Mouse (Mus musculus) T-cell, adult 2 months (primary cell): ENCODE measurements around the gene Doc2g.

Source experiments
- DNase-seq: peaks from one replicate; pipeline ENCODE4 v3.0.0; 2022; ENCODE audit warnings: low spot score

Gene Doc2g

DNA sequence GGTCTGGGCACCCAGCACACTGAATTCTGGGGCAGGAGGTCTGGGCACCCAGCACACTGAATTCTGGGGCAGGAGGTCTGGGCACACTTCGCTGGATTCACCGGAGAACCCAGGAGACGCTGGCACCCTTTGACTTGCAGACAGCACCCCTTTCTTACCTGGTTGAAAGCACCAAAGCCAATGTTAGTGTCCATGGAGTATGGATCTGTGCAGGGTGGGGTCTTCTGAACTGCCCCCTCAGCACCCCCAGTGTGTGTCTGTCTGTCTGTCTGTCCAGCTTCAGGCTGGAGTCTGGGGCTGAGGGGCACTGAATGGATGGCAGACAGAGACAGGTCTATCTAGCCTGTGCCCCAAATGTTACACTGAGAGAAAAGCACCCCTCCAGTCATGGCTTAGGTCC lies 11.6 kb upstream of the Doc2g start:
- DNase-seq: no peak

GRCm38 (mm10) chr19:3991966-3992365 lies 11.1 kb upstream of the Doc2g start:
- DNase-seq: no peak

- no peak for DNase-seq
Measured at GRCm38 (mm10) chr19:3992416-3992815, 10.7 kb upstream of the Doc2g start, which contains the start of gene Tbx10. TSS of gene Tbx10 (plus strand) at chr19:3992752.

DNA sequence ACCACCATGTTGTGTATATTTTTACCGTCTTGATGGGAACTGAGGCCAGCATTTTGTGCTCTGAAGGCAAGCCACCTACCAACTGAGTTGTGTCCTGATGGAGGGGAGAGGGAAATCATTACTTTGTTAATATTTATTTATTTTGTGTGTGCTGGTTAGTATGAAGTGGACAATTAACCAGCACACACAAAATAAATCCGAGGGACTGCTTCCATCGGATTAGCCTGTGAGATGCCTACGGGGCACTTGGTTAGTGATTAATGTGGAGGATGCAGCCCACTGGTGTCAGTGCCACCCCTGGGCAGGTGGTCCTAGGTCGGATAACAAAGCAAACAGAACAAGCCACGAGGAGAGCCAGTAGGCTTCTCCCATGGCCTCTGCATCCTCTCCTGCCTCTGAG lies 8.2 kb upstream of the Doc2g start:
- DNase-seq: no peak

- no peak for DNase-seq
Measured at GRCm38 (mm10) chr19:3995505-3995904, 7.6 kb upstream of the Doc2g start.

DNA sequence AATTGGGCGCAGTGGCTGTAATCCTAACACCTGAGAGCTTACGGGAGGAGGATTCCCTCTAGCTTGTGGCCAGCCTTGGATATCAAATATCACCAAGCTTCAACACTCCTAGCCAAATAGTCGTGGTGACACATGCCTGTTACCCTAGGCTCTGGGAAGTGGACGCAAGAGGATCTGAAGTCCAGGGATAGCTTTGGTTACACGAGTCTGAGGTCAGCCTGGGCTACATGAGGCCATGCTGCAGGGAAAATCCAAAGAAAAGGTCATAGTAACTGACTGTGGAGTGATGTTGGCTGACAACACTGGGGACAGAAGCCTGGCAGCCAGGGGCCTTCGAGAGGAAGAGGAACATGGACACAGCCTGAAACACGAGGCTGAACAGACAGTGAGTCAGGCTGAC lies 7.0 kb upstream of the Doc2g start:
- no peak for DNase-seq

DNA sequence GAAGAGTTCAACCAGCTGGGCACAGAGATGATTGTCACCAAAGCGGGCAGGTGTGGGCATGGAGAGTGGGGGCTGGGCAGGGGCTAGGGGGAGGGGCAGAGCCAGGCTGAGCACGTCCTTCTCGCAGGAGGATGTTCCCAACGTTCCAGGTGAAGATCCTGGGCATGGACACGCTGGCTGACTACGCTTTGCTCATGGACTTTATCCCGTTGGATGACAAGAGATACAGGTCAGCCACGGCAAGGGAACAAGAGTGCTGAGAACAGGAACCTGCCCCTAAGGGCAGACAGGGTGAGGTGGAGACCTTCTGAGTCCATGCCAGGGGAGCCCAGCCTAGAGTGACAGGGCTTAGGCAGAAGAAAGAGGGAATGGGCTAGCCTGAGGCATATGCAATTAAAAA lies 6.4 kb upstream of the Doc2g start:
- no peak for DNase-seq

- no peak for DNase-seq
Measured at GRCm38 (mm10) chr19:3997231-3997630, 5.9 kb upstream of the Doc2g start.

DNA sequence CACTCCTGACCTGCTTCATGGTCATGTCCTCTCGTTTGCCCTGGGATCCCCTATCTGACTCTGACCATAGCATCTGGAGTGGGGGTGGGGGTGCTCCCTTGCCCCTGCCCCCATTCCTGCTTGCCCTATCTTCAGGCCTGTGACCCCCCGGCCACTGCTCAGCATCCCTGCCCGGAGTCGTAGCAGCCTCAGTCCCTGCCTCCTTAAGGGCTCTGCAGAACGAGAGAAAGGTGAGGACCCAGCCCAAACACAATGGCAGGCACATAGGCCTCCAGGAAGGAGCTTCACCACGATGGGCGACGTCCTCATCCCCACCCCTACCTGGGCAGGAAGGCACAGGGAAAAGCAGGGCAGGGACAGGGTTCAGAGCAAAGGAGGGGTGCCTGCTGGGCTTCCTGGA lies 4.8 kb upstream of the Doc2g start:
- no peak for DNase-seq

DNA sequence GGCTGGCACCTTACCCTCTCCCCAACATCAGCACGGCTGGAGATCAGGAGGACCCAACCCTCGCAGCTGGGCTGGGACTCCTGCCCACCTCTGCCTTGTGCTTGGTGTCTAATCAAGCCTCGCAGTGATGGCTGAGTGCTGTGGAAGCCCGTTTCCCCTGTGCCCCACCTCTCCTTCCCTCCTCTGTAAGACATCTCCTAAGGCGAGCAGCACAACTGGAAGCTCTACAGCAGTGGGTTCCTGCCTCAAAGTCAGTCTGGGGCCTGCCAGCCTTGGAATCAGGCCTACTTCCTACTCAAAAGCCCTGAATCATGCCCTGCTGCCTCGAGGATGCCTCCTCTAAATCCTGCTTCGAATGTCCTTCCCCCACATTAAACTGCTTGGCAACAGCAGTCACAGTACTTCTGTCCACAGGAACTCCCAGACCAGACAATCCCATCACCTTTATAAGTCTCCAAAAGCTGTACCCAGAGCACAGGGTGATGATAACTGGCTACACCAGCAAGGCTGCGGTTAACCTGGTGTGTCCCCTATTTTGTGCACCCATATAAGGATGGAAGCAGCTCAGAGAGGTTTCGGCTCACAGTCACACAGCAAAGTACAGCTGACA lies 3.9 kb upstream of the Doc2g start:
- DNase-seq: no peak

DNA sequence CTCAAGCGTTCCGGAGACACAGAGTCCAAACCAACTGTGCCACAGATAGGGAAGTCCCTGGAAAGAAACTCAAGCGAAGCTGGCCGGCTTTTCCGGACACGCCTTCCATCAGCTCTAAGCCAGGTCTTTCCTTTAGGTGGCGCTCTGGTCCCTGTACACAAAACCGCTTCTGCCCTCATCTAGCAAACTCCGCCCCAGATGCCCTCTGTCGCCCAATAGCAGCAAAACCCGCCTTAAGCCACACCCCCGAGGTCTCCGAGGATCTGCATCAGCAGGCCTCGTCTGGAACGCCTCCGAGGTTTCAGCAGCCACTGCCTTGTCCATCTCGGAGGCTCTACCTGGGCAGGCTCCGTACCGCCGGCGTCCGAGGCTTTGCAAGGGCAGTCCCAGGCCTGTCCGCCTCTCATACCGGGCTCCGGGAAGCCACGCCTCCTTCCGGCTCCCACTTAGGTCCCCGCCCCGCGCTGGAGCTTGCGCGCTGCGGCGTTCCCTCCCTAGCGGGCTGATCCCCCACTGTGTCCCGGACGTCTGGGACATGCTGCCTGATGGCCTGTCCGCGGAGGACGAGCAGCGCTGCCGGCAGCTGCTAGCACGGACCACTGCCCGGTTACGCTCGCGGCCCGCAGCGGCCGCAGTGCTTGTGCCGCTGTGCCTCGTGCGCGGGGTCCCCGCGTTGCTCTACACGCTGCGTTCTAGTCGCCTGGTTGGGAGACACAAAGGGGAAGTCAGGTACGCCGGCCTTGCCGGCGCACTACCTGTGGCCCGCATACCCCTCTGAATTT lies 2.8 kb upstream of the Doc2g start, which contains the start of the genes Nudt8 and Gm49405:
Nudt8 (plus strand) TSS at position 462 of the 782 bp plus-strand sequence.
Gm49405 (plus strand) TSS at position 508 of the 782 bp plus-strand sequence.
- DNase-seq: peak; percentile 95

- DNase-seq: no peak
Measured at GRCm38 (mm10) chr19:4000949-4001525, 2.1 kb upstream of the Doc2g start.

DNA sequence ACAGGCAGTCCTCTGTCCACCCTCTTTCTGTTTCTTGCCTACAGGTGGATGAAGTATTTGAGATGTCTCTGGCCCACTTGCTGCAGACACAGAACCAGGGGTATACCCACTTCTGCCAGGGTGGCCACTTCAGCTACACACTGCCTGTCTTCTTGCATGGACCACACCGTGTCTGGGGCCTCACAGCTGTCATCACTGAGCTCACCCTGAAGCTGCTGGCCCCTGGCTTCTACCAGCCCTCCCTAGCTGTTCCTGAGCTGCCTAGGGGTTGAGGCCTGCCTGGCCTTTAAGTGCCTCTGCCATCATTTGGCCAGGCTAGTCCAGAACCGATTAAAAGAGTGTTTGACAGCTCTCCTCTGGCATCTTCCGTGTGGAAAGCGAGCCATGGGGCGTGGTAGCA lies 1.4 kb upstream of the Doc2g start:
- DNase-seq: no peak

DNA sequence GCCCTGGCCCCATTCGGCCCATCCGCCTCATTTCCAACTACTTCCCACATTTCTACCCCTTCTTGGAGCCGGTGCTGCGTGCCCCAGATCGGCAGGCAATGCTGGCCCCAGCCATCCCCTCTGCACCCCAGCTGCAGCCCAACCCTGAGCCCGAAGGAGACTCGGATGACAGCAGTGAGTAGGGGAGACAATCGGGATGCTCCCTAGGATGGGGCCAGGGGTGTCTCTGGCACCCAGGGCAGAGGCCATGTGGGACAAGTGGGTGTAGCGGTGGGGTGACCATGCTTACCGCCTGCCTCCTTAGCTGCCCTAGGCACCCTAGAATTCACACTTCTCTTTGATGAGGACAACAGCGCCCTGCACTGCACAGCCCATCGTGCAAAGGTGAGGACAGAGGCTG lies 528 bp downstream of the Doc2g start:
- no peak for DNase-seq

GRCm38 (mm10) chr19:4004331-4004730 lies 1.2 kb downstream of the Doc2g start:
- no peak for DNase-seq

GRCm38 (mm10) chr19:4005091-4005490 lies 2.0 kb downstream of the Doc2g start:
- DNase-seq: no peak

DNA sequence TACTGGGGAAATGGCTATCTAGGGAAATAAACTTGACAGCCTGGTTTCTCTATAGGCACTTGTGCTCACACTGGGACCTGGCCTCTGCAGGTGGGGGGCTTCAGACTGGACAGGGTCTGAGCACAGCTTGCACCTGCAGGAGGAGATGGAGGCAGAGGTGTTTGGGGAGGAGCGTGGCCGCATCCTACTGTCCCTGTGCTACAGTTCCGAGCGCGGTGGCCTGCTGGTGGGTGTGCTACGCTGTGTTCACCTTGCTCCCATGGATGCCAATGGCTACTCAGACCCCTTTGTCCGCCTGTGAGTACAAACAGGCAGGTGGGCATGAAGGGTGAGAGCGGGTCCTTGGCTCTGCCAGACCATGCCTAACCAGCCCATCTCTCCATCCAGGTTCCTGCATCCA lies 2.9 kb downstream of the Doc2g start:
- no peak for DNase-seq

GRCm38 (mm10) chr19:4011086-4011485 lies 8.0 kb downstream of the Doc2g start:
- no peak for DNase-seq

DNA sequence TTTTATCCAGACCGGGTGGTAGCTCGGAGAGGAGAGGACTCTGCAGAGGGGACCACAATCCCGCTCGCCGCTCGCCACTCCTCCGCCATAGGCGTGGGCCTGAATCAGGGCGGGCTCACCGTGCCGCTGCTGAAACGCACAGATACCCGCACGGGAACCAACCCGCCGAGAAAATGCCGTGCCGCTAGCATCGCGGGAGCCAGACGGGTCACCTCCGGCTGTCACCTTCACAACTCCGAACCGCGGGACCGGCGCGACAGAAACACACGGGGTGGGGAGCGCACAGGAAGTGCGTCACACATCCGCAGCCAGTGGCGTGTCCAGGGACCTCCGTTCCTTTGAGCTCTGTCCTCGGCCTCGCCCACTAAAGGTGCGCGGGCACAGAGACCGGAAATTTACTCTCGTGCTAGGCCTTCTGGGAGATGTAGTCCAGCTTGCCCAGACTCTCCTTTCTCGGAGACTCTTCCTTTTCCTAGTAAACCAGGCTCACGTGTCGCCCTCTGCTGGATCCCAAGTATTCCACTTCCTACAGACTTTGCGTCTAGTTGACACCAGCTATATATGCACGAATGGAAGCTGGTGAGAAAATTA lies 9.4 kb downstream of the Doc2g start, which contains the start of gene Ndufv1:
Ndufv1 (minus strand) TSS at position 375 of the 591 bp plus-strand sequence.
- DNase-seq: peak; percentile 98

DNA sequence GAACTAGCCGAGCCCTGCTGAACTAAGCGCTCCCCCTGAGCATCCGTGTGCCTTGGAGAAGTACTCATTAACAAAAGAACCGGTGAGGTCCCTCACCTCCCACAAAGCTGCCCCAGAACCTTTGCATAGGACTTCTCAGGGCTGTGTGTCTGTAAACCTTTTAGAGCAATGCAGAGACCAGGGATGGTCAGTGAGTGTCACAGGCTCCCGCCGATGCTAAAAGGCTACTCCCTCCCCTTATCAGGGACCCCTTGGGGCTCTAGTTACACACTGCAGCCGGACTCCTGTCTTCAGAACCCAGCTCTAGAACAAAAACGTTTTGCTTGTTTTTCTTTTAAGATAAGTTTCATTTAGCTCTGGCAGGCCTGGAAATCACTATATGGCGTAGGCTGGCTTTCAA lies 10.0 kb downstream of the Doc2g start:
- DNase-seq: no peak

DNA sequence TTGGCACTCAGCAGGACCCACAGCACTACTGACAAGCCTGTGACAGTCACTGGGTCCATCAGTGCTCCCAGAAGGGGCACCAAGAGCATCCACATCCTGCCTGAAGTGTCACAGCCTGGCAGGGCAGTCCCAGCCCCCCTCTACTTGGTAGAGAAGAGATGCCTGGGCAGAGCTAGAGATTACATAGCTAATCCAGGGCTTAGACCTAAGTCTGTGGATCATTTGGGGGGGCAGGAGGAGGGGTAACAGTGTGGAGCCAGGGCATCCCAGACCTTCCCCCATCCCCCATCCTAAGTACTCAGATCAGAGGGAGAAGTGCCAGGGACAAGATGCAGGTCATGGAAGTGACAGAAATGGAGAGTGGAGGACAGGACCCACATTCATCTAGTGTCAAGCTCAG lies 11.7 kb downstream of the Doc2g start:
- DNase-seq: no peak

- no peak for DNase-seq
Measured at GRCm38 (mm10) chr19:4015635-4016034, 12.5 kb downstream of the Doc2g start.
